Mouse (Mus musculus): Measurements from ENCODE around the gene Hoxd9. TPM values are rescaled to one million over a fixed set of nuclear protein-coding genes. Genes with fewer than 3 reads are reported as not detected.

Hoxd9 gene
- total and polyA plus RNA-seq, 3 experiments: not detected

GRCm38 (mm10) chr2:74668370-74669229 is 28.9 kb upstream of the Hoxd9 start:
- peaks cover 0 to 5% of the 10 kb centered on the region in 2 experiments; a peak in 1 of 4 replicates for H3K4me1 ChIP-seq (ENCODE audit: control insufficient read depth in 1 of 2, insufficient read depth in 2 of 2)
- H3K36me3 ChIP-seq (replicated peaks in 1 of 2; ENCODE audit: control insufficient read depth in 1 of 2, insufficient read depth in 1 of 2, low read length in 1 of 2): no peaks in the 10 kb centered on the region
- no peak overlapping the region for H3K9ac ChIP-seq (ENCODE audit: insufficient read depth, low read depth)
- dilution Hi-C loops (cut with MboI; ENCODE audit: extremely low pct_ligation_motif_present, extremely low pct_unique_long_range_greater_than_20kb, low sequenced_read_pairs) (no loop called here), in situ Hi-C loops (cut with MboI; ENCODE audit: low pct_ligation_motif_present, low pct_unique_long_range_greater_than_20kb, low sequenced_read_pairs) (loop anchor here (10.0 to 25.0 kb wide), 3 partner anchors 374 to 1081 kb away; partner anchors contain the start of gene Chrna1)
- no peak for TF ChIP-seq ZC3H11A (IDR thresholded peaks at IDR 0.05; ENCODE audit: low read depth, low read length)
- no peak for TF ChIP-seq GABPA (IDR thresholded peaks at IDR 0.05; ENCODE audit: insufficient replicate concordance, low read depth, low read length)
- TF ChIP-seq NRF1 (IDR thresholded peaks at IDR 0.05; ENCODE audit: low read depth, low read length): no peak
- TF ChIP-seq MAX (IDR thresholded peaks at IDR 0.05; ENCODE audit: low read length): no peak
- no peak for TF ChIP-seq RCOR1 (conservative IDR thresholded peaks at IDR 0.05; ENCODE audit: low read depth, low read length)
- TF ChIP-seq MYC (IDR thresholded peaks at IDR 0.05; ENCODE audit: low read depth, low read length): no peak
- TF ChIP-seq EP300 (IDR thresholded peaks at IDR 0.05; ENCODE audit: low read length): no peak
- no peak for TF ChIP-seq MEF2A (IDR thresholded peaks at IDR 0.05; ENCODE audit: borderline replicate concordance, low read depth, low read length)
- no peak for TF ChIP-seq ELF1 (IDR thresholded peaks at IDR 0.05; ENCODE audit: low read depth, low read length)
- no peak for TF ChIP-seq PAX5 (IDR thresholded peaks at IDR 0.05; ENCODE audit: low read length)
- TF ChIP-seq CTCF (conservative IDR thresholded peaks at IDR 0.05 in 1 of 2, IDR thresholded peaks at IDR 0.05 in 1 of 2; ENCODE audit: low read depth in 2 of 2, low read length in 2 of 2): no peak
- TF ChIP-seq ZKSCAN1 (IDR thresholded peaks at IDR 0.05; ENCODE audit: borderline replicate concordance, low read depth, low read length): no peak
- TF ChIP-seq TBP (conservative IDR thresholded peaks at IDR 0.05; ENCODE audit: low read depth, low read length): no peak
- no peak for TF ChIP-seq USF1 (IDR thresholded peaks at IDR 0.05; ENCODE audit: low read depth, low read length)
- TF ChIP-seq IRF4 (IDR thresholded peaks at IDR 0.05; ENCODE audit: low read depth, low read length): no peak
- no peak for TF ChIP-seq SIN3A (IDR thresholded peaks at IDR 0.05; ENCODE audit: low read length)
- no peak for TF ChIP-seq POLR2A (IDR thresholded peaks at IDR 0.05; ENCODE audit: low read depth, low read length)
- TF ChIP-seq E2F4 (IDR thresholded peaks at IDR 0.05; ENCODE audit: insufficient replicate concordance, low read depth, low read length): no peak
- TF ChIP-seq JUN (IDR thresholded peaks at IDR 0.05; ENCODE audit: insufficient read depth, low read depth, low read length): no peak
- H3K27me3 ChIP-seq (replicated peaks): no peaks in the 10 kb centered on the region
- peaks cover 11% of the 10 kb centered on the region for H3K9me3 ChIP-seq (replicated peaks; ENCODE audit: low read length)
- H3K4me2 ChIP-seq (ENCODE audit: insufficient read depth, low read depth, poor library complexity, severe bottlenecking): no peak overlapping the region
- DNase-seq (ENCODE audit: extremely low read depth): no peak
- no peak overlapping the region for H3K4me3 ChIP-seq (replicated peaks in 1 of 3; ENCODE audit: low read depth in 2 of 3, low read length in 2 of 3, poor library complexity in 1 of 3)
- H3K79me2 ChIP-seq (replicated peaks; ENCODE audit: control insufficient read depth, extremely low read depth, insufficient read depth, poor library complexity, severe bottlenecking): no peaks in the 10 kb centered on the region
- H3K27ac ChIP-seq (ENCODE audit: insufficient read depth, low read depth): no peak overlapping the region

GRCm38 (mm10) chr2:74669230-74669578 is 28.3 kb upstream of the Hoxd9 start:
- no peak overlapping the region for H3K4me3 ChIP-seq (replicated peaks in 1 of 3; ENCODE audit: low read depth in 2 of 3, low read length in 2 of 3, poor library complexity in 1 of 3)
- H3K27me3 ChIP-seq (replicated peaks): no peaks in the 10 kb centered on the region
- in situ Hi-C loops (cut with MboI; ENCODE audit: low pct_ligation_motif_present, low pct_unique_long_range_greater_than_20kb, low sequenced_read_pairs) (loop anchor here (10.0 to 25.0 kb wide), 3 partner anchors 374 to 1082 kb away; partner anchors contain the start of gene Chrna1), dilution Hi-C loops (cut with MboI; ENCODE audit: extremely low pct_ligation_motif_present, extremely low pct_unique_long_range_greater_than_20kb, low sequenced_read_pairs) (no loop called here)
- H3K4me1 ChIP-seq (ENCODE audit: control insufficient read depth in 1 of 2, insufficient read depth in 2 of 2): 0 out of 4 replicates have a peak, but pooled peaks cover 0 to 5% of the 10 kb centered on the region in 2 experiments
- no peak overlapping the region for H3K27ac ChIP-seq (ENCODE audit: insufficient read depth, low read depth)
- no peak for DNase-seq (ENCODE audit: extremely low read depth)
- peaks cover 11% of the 10 kb centered on the region for H3K9me3 ChIP-seq (replicated peaks; ENCODE audit: low read length)
- H3K79me2 ChIP-seq (replicated peaks; ENCODE audit: control insufficient read depth, extremely low read depth, insufficient read depth, poor library complexity, severe bottlenecking): no peaks in the 10 kb centered on the region
- H3K36me3 ChIP-seq (replicated peaks in 1 of 2; ENCODE audit: control insufficient read depth in 1 of 2, insufficient read depth in 1 of 2, low read length in 1 of 2): no peaks in the 10 kb centered on the region
- no peak overlapping the region for H3K9ac ChIP-seq (ENCODE audit: insufficient read depth, low read depth)
- TF ChIP-seq CHD1 (IDR thresholded peaks at IDR 0.05; ENCODE audit: low read depth, low read length): no peak
- no peak for TF ChIP-seq ZKSCAN1 (IDR thresholded peaks at IDR 0.05; ENCODE audit: borderline replicate concordance, low read depth, low read length)
- no peak for TF ChIP-seq RAD21 (IDR thresholded peaks at IDR 0.05; ENCODE audit: low read depth, low read length)
- TF ChIP-seq ETS1 (conservative IDR thresholded peaks at IDR 0.05; ENCODE audit: low read depth, low read length): no peak
- no peak for TF ChIP-seq USF1 (IDR thresholded peaks at IDR 0.05; ENCODE audit: low read depth, low read length)
- no peak for TF ChIP-seq KAT2A (IDR thresholded peaks at IDR 0.05; ENCODE audit: insufficient replicate concordance, low read length)
- no peak for TF ChIP-seq SIN3A (IDR thresholded peaks at IDR 0.05; ENCODE audit: low read length)
- TF ChIP-seq POLR2AphosphoS2 (IDR thresholded peaks at IDR 0.05; ENCODE audit: low read depth, low read length): no peak
- no peak overlapping the region for H3K4me2 ChIP-seq (ENCODE audit: insufficient read depth, low read depth, poor library complexity, severe bottlenecking)

All from CH12.LX (cell line).